Mouse (Mus musculus) heart, embryonic 13.5 days (tissue): ENCODE results near the gene Krt17. TPM values are rescaled to one million over a fixed set of nuclear protein-coding genes. Genes with fewer than 3 reads are reported as not detected.
"Not testable (repeated sequence)": the region's sequence is repeated elsewhere in the genome, so short reads cannot be mapped to it uniquely, and the experiment has no call there.

Experiments used
- ATAC-seq: fragments of 200-750 bp; cut with Nextera tagmentation; 2 replicates; pipeline ENCODE4 v1.8.0; 2017; ENCODE audit warnings: moderate TSS enrichment; ENCODE audit not compliant: insufficient number of reproducible peaks, low FRiP score, low TSS enrichment; ENCODE audit errors: extremely low read depth
- H3K27ac ChIP-seq: fragments of 300-500 bp; sonication (generic); replicated peaks from 2 replicates; pipeline ENCODE4 v1.5.1; 2015; ENCODE audit warnings: moderate library complexity, mild to moderate bottlenecking, inconsistent platforms
- H3K27me3 ChIP-seq: fragments of 300-500 bp; sonication (generic); replicated peaks from 2 replicates; pipeline ENCODE4 v1.6.1; 2015; ENCODE audit warnings: mild to moderate bottlenecking, inconsistent platforms
- H3K36me3 ChIP-seq: fragments of 300-500 bp; sonication (generic); 2 replicates; pipeline ENCODE4 v1.6.1; 2015; ENCODE audit warnings: mild to moderate bottlenecking, inconsistent platforms
- H3K4me1 ChIP-seq: fragments of 300-500 bp; sonication (generic); 2 replicates; pipeline ENCODE4 v1.6.1; 2015; ENCODE audit warnings: inconsistent platforms
- H3K4me2 ChIP-seq: fragments of 300-500 bp; sonication (generic); 2 replicates; pipeline ENCODE4 v1.6.1; 2015; ENCODE audit warnings: inconsistent platforms, mild to moderate bottlenecking, moderate library complexity
- H3K4me3 ChIP-seq: fragments of 300-500 bp; sonication (generic); 2 replicates; pipeline ENCODE4 v1.5.1; 2015; ENCODE audit warnings: moderate library complexity, mild to moderate bottlenecking, inconsistent platforms
- H3K9ac ChIP-seq: fragments of 300-500 bp; sonication (generic); 2 replicates; pipeline ENCODE4 v1.6.1; 2015; ENCODE audit warnings: inconsistent platforms, mild to moderate bottlenecking, moderate library complexity
- H3K9me3 ChIP-seq: fragments of 300-500 bp; sonication (generic); 2 replicates; pipeline ENCODE4 v1.6.1; 2016; ENCODE audit warnings: inconsistent platforms
- WGBS: fragments of 180-500 bp; shearing (Covaris S2); methylation state at CpG from one replicate; pipeline ENCODE4 v1.1.7; 2015; ENCODE audit warnings: mixed read lengths; 5-methylcytosine and 5-hydroxymethylcytosine counted together
- polyA plus RNA-seq: library from polyadenylated mRNA; unstranded; fragments of >200 nt; fragmentation: Nextera tagmentation; extraction: Ambion mirVana; gene quantifications from 2 replicates; pipeline ENCODE4 v1.2.1, GENCODE M21; 2015

The Krt17 gene
- 2.3 and 3.0 TPM in 2 replicates for polyA plus RNA-seq

GRCm38 (mm10) chr11:100260514-100261234, at the start of gene Krt17:
TSS of gene Krt17 (minus strand) at chr11:100261029.
- no peak within 1 kb of the TSS for H3K4me3 ChIP-seq
- ATAC-seq = no peak
- no peak within 1 kb of the TSS for H3K9ac ChIP-seq
- H3K4me1 ChIP-seq = peaks cover 5% of the 10 kb centered on the region
- peaks cover 49% of the 10 kb centered on the region for H3K27me3 ChIP-seq
- H3K4me2 ChIP-seq = peak within 1 kb of the TSS; percentile 26
- no peaks in the 10 kb centered on the region for H3K36me3 ChIP-seq
- no peaks in the 10 kb centered on the region for H3K9me3 ChIP-seq
- no peak within 1 kb of the TSS for H3K27ac ChIP-seq
- WGBS = 66% methylated on average over 21 of the region's 21 CpGs

DNA sequence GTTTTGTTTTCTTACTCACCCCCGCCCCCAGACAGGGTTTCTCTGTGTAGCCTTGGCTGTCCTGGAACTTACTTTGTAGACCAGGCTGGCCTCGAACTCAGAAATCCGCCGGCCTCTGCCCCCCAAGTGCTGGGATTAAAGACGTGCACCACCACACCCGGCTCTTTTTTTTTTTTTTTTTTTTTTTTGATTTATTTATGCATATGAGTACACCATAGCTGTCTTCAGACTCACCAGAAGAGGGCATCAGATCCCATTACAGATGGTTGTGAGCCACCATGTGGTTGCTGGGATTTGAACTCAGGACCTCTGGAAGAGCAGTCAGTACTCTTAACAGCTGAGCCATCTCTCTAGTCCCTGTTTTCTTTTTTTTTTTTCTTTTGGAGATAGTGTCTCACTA, 47.8 kb upstream of the Krt17 start:
- H3K36me3 ChIP-seq, ATAC-seq, H3K27me3 ChIP-seq, H3K4me2 ChIP-seq, H3K9me3 ChIP-seq, H3K4me3 ChIP-seq, H3K27ac ChIP-seq, H3K9ac ChIP-seq: not testable (repeated sequence)
- 94% methylated on average over 5 of the region's 6 CpGs for WGBS
- H3K4me1 ChIP-seq = peaks cover 13% of the 10 kb centered on the region

DNA sequence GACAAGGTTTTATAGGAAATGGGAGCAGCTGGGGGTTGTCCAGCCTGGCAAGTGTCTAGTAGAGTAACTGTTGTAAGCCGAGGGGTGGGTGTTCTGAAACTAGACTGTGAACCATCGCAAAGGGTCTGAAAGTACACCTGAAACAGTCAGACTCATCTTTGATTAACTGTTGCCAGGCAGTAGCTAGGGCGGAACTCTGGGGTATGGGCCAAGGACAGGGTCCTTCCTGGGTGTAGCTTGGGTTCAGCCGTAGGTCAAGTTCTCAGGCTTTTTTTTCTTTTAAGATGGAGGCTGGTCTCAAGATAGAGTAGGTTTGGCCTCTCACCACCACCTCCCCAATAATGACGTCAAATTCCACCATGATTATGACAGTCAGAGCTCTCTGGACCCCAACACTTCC, 47.1 kb upstream of the Krt17 start:
- H3K4me3 ChIP-seq = no peak overlapping the region
- peaks cover 13% of the 10 kb centered on the region for H3K4me1 ChIP-seq

GRCm38 (mm10) chr11:100301292-100301691, 40.5 kb upstream of the Krt17 start:
- Histone ChIP-seq H3K4me2 (no peak overlapping the region), H3K27ac (no peak overlapping the region), H3K9me3 (no peaks in the 10 kb centered on the region), H3K27me3 (peaks cover 20% of the 10 kb centered on the region), H3K4me3 (no peak overlapping the region), H3K4me1 (peaks cover 7% of the 10 kb centered on the region), H3K36me3 (no peaks in the 10 kb centered on the region), H3K9ac (no peak overlapping the region)
- 67% methylated on average over 5 of the region's 5 CpGs for WGBS
- ATAC-seq = no peak

More for the DNA sequence above, 47.1 kb upstream of the Krt17 start:
- Histone ChIP-seq H3K27me3 (no peaks in the 10 kb centered on the region), H3K36me3 (no peaks in the 10 kb centered on the region), H3K27ac (no peak overlapping the region), H3K4me2 (no peak overlapping the region), H3K9me3 (no peaks in the 10 kb centered on the region), H3K9ac (no peak overlapping the region)
- ATAC-seq = no peak
- WGBS = 79% methylated on average over 5 of the region's 5 CpGs

- Histone ChIP-seq H3K4me3 (no peak overlapping the region), H3K9me3 (no peaks in the 10 kb centered on the region), H3K27ac (no peak overlapping the region), H3K9ac (peak overlapping the region; percentile 37; the same call in 1 of the 2 replicates), H3K27me3 (peaks cover 29% of the 10 kb centered on the region), H3K4me1 (peaks cover 7% of the 10 kb centered on the region), H3K36me3 (no peaks in the 10 kb centered on the region), H3K4me2 (no peak overlapping the region; the same call in 1 of the 2 replicates)
- ATAC-seq = no peak
- WGBS = 9% methylated on average over 5 of the region's 5 CpGs
These were observed 39.5 kb upstream of the Krt17 start for GRCm38 (mm10) chr11:100300293-100300692.

DNA sequence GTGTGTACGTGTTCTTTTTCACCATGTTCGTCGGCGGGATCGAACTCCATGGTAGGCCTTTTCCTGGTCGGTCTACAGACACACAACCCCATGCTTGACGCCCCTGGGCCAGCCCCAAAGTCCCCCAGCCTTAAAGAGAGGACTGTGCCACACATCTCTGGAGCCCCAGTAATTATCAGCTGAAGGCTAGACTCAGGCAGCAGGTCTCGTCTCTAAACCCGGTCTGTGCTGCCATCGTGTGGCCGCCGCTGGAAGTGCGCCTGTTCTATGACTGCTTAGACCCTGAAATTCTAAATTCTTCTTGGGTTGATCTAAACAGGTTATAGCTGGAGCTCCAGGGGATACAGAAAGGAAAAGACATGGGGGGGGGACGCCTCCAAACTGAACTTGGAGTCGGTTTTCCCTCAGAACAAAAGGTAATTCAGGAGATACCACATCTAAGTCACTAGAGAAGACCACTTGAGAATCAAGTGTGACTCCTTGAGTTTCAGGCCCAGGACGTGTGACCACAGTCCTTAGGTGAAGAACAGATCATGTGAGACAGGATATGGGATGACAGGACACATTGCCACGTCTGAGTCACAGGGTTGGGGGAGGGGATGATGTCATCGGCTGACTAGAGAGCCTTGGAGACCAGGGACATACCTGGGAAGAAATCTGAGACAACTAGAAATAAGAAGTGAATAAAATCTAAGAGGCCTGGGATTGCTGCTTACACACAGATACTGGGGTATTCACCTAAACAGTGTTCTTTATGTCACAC, 37.6 kb upstream of the Krt17 start:
- peaks cover 9% of the 10 kb centered on the region for H3K4me1 ChIP-seq
- ATAC-seq = no peak
- peak overlapping the region; percentile 28 for H3K4me3 ChIP-seq
- H3K36me3 ChIP-seq = no peaks in the 10 kb centered on the region
- H3K27me3 ChIP-seq = peaks cover 37% of the 10 kb centered on the region
- no peak overlapping the region for H3K27ac ChIP-seq
- H3K9me3 ChIP-seq = no peaks in the 10 kb centered on the region
- peak overlapping the region; percentile 60 for H3K4me2 ChIP-seq
- H3K9ac ChIP-seq = no peak overlapping the region
- WGBS = 15% methylated on average over 18 of the region's 18 CpGs

GRCm38 (mm10) chr11:100297801-100298200, 37.0 kb upstream of the Krt17 start:
- WGBS = 28% methylated on average over 5 of the region's 5 CpGs
- H3K27ac ChIP-seq = no peak overlapping the region
- ATAC-seq = no peak
- no peak overlapping the region for H3K4me3 ChIP-seq
- peaks cover 9% of the 10 kb centered on the region for H3K4me1 ChIP-seq
- no peak overlapping the region for H3K9ac ChIP-seq
- H3K36me3 ChIP-seq = no peaks in the 10 kb centered on the region
- no peaks in the 10 kb centered on the region for H3K9me3 ChIP-seq
- peak overlapping the region; percentile 60 for H3K4me2 ChIP-seq
- peaks cover 42% of the 10 kb centered on the region for H3K27me3 ChIP-seq

GRCm38 (mm10) chr11:100295308-100295707, 34.5 kb upstream of the Krt17 start:
- peaks cover 39% of the 10 kb centered on the region for H3K27me3 ChIP-seq
- no peak overlapping the region for H3K27ac ChIP-seq
- peaks cover 22% of the 10 kb centered on the region for H3K4me1 ChIP-seq
- H3K4me2 ChIP-seq = no peak overlapping the region
- H3K36me3 ChIP-seq = no peaks in the 10 kb centered on the region
- H3K4me3 ChIP-seq = no peak overlapping the region
- no peaks in the 10 kb centered on the region for H3K9me3 ChIP-seq
- 0 out of 2 replicates have a peak overlapping the region, but pooled peaks have one; percentile 42 for H3K9ac ChIP-seq
- no peak for ATAC-seq
- WGBS = 8% methylated on average over 10 of the region's 10 CpGs

DNA sequence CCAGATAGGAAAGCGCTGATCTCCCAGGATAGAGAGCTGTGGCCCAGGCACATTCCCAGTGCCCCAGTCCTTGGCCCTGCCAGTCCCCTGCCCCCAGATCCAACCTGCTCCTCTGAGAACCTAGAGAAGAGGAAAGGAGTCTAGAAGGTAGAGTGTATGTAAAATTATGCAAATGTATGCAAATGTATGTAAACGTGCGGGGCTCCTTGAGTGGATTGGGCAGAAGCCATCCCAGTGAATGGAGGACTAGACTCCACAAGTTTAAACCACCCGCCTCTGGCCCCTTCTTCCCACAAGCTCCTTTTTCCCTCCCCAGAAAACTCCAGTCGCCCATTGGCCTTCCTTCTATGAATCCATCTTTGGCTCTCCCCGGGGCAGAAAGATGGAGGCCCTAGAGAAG, 32.1 kb upstream of the Krt17 start:
- ATAC-seq = no peak
- peaks cover 32% of the 10 kb centered on the region for H3K4me1 ChIP-seq
- H3K9ac ChIP-seq = no peak overlapping the region
- H3K36me3 ChIP-seq = no peaks in the 10 kb centered on the region
- WGBS = 55% methylated on average over 6 of the region's 6 CpGs
- no peaks in the 10 kb centered on the region for H3K9me3 ChIP-seq
- H3K27me3 ChIP-seq = peaks cover 37% of the 10 kb centered on the region
- no peak overlapping the region for H3K4me2 ChIP-seq
- H3K4me3 ChIP-seq = no peak overlapping the region
- H3K27ac ChIP-seq = no peak overlapping the region

GRCm38 (mm10) chr11:100290235-100290634, 29.4 kb upstream of the Krt17 start:
- Histone ChIP-seq H3K27ac (0 out of 2 replicates have a peak overlapping the region, but pooled peaks have one; percentile 29), H3K4me1 (peaks cover 38% of the 10 kb centered on the region), H3K9ac (no peak overlapping the region), H3K4me2 (no peak overlapping the region), H3K36me3 (no peaks in the 10 kb centered on the region), H3K9me3 (no peaks in the 10 kb centered on the region), H3K4me3 (no peak overlapping the region), H3K27me3 (peaks cover 15% of the 10 kb centered on the region; the same call in 1 of the 2 replicates)
- 38% methylated on average over 5 of the region's 5 CpGs for WGBS
- ATAC-seq = no peak

DNA sequence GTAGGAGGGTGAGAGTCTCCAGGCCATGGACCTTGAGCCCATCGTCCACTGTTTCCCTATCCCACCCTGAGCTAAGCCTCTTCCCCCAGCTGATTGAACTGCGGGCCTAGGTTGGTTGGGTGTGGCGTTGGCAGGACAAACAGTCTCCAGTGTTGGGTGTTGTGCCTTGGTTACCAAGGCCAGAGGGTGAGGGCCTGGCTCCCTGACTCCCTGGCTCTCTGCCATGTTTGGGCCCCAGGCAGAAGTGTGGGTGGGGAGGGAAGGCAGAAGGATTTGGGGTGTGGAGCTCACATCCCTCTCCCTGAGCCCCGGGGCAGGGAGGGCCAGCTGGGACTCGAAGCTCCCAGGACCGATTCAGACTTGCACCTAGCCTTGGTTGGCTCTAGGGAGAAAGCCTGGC, 28.1 kb upstream of the Krt17 start:
- peaks cover 36% of the 10 kb centered on the region for H3K4me1 ChIP-seq
- H3K4me3 ChIP-seq = no peak overlapping the region
- H3K4me2 ChIP-seq = no peak overlapping the region
- no peak overlapping the region for H3K27ac ChIP-seq
- WGBS = 80% methylated on average over 6 of the region's 6 CpGs
- H3K27me3 ChIP-seq = peaks cover 12% of the 10 kb centered on the region; the same call in 1 of the 2 replicates
- ATAC-seq = no peak
- no peaks in the 10 kb centered on the region for H3K9me3 ChIP-seq
- H3K36me3 ChIP-seq = no peaks in the 10 kb centered on the region
- H3K9ac ChIP-seq = no peak overlapping the region
